Mouse (Mus musculus) lung, embryonic 14.5 days (tissue): ENCODE data around the gene Rpl31. TPM values are rescaled to one million over a fixed set of nuclear protein-coding genes. Genes with fewer than 3 reads are reported as not detected.

Experiments used
- ATAC-seq: fragments of 200-750 bp; cut with Nextera tagmentation; 2 replicates; pipeline ENCODE4 v1.8.0; 2017; ENCODE audit warnings: mild to moderate bottlenecking, moderate TSS enrichment, moderate library complexity; ENCODE audit not compliant: insufficient read depth
- DNase-seq: peaks from one replicate; pipeline ENCODE4 v3.0.0-alpha.2; 2015
- H3K27ac ChIP-seq: fragments of 300-500 bp; sonication (generic); 2 replicates; pipeline ENCODE4 v1.5.1; 2014; ENCODE audit warnings: low read depth, mild to moderate bottlenecking, moderate library complexity
- H3K27me3 ChIP-seq: fragments of 300-500 bp; sonication (generic); 2 replicates; pipeline ENCODE4 v1.6.1; 2014; ENCODE audit warnings: low read length, control low read depth; ENCODE audit not compliant: insufficient read depth
- H3K36me3 ChIP-seq: fragments of 300-500 bp; sonication (generic); 2 replicates; pipeline ENCODE4 v1.6.1; 2014; ENCODE audit warnings: control low read depth; ENCODE audit not compliant: insufficient read depth
- H3K4me1 ChIP-seq: fragments of 300-500 bp; sonication (generic); 2 replicates; pipeline ENCODE4 v1.6.1; 2014; ENCODE audit warnings: antibody characterized with exemption, control low read depth; ENCODE audit not compliant: insufficient read depth
- H3K4me2 ChIP-seq: fragments of 300-500 bp; sonication (generic); 2 replicates; pipeline ENCODE4 v1.6.1; 2014; ENCODE audit warnings: mild to moderate bottlenecking
- H3K4me3 ChIP-seq: fragments of 300-500 bp; sonication (generic); 2 replicates; pipeline ENCODE4 v1.5.1; 2014; ENCODE audit warnings: low read depth, low read length
- H3K9ac ChIP-seq: fragments of 300-500 bp; sonication (generic); 2 replicates; pipeline ENCODE4 v1.6.1; 2014
- H3K9me3 ChIP-seq: fragments of 300-500 bp; sonication (generic); 2 replicates; pipeline ENCODE4 v1.6.1; 2016; ENCODE audit warnings: low read depth, low read length, control low read depth
- CTCF ChIP-seq: IDR thresholded peaks from 2 replicates; pipeline ENCODE4 v1.5.1; 2016; ENCODE audit warnings: antibody characterized with exemption, low read depth
- WGBS: fragments of 180-500 bp; shearing (Covaris S2); extraction: QIAGEN DNeasy Blood & Tissue Kit; methylation state at CpG from one replicate; pipeline ENCODE4 v1.1.7; 2014; 5-methylcytosine and 5-hydroxymethylcytosine counted together
- polyA plus RNA-seq: library from polyadenylated mRNA; unstranded; fragments of >200 nt; fragmentation: Nextera tagmentation; extraction: Ambion mirVana; gene quantifications from 2 replicates; pipeline ENCODE4 v1.2.1, GENCODE M21; 2014

Gene Rpl31
- polyA plus RNA-seq, 1 experiment from 2014 or later = 719 TPM

GRCm38 (mm10) chr1:39341807-39342206 lies 25.8 kb upstream of the Rpl31 start:
- H3K27ac ChIP-seq = no peak overlapping the region
- no peak overlapping the region for H3K4me3 ChIP-seq
- no peaks in the 10 kb centered on the region for H3K27me3 ChIP-seq
- WGBS = 73% methylated on average over 4 of the region's 4 CpGs
- H3K9ac ChIP-seq = no peak overlapping the region
- ATAC-seq = no peak
- TF ChIP-seq CTCF = no peak
- H3K4me2 ChIP-seq = no peak overlapping the region
- no peaks in the 10 kb centered on the region for H3K9me3 ChIP-seq
- no peaks in the 10 kb centered on the region for H3K4me1 ChIP-seq
- no peaks in the 10 kb centered on the region for H3K36me3 ChIP-seq
- no peak for DNase-seq

- H3K27me3 ChIP-seq = no peaks in the 10 kb centered on the region
- no peak overlapping the region for H3K4me2 ChIP-seq
- no peak overlapping the region for H3K9ac ChIP-seq
- ATAC-seq (no peak), DNase-seq (no peak)
- WGBS = 77% methylated on average over 5 of the region's 5 CpGs
- peak; percentile 14; the same call in 1 of the 2 replicates for TF ChIP-seq CTCF
- H3K27ac ChIP-seq = no peak overlapping the region
- H3K4me3 ChIP-seq = no peak overlapping the region
- H3K4me1 ChIP-seq = no peaks in the 10 kb centered on the region
- H3K9me3 ChIP-seq = no peaks in the 10 kb centered on the region
- no peaks in the 10 kb centered on the region for H3K36me3 ChIP-seq
These were observed 24.4 kb upstream of the Rpl31 start for GRCm38 (mm10) chr1:39343242-39343641.

- H3K4me3 ChIP-seq = no peak overlapping the region
- peak; percentile 66 for DNase-seq
These were observed 22.6 kb upstream of the Rpl31 start for GRCm38 (mm10) chr1:39344981-39345600.

GRCm38 (mm10) chr1:39349001-39349400 lies 18.6 kb upstream of the Rpl31 start:
- H3K36me3 ChIP-seq = no peaks in the 10 kb centered on the region
- no peak overlapping the region for H3K9ac ChIP-seq
- no peak overlapping the region for H3K4me3 ChIP-seq
- TF ChIP-seq CTCF = no peak
- H3K4me1 ChIP-seq = no peaks in the 10 kb centered on the region
- H3K27ac ChIP-seq = no peak overlapping the region
- ATAC-seq (no peak), DNase-seq (no peak)
- no peaks in the 10 kb centered on the region for H3K27me3 ChIP-seq
- 61% methylated on average over 1 of the region's 1 CpGs for WGBS
- no peaks in the 10 kb centered on the region for H3K9me3 ChIP-seq
- no peak overlapping the region for H3K4me2 ChIP-seq

More at GRCm38 (mm10) chr1:39344981-39345600, 22.6 kb upstream of the Rpl31 start:
- H3K9me3 ChIP-seq = no peaks in the 10 kb centered on the region
- H3K27ac ChIP-seq = no peak overlapping the region
- H3K27me3 ChIP-seq = no peaks in the 10 kb centered on the region
- 47% methylated on average over 21 of the region's 21 CpGs for WGBS
- H3K4me2 ChIP-seq = no peak overlapping the region
- peak; percentile 69 for TF ChIP-seq CTCF
- H3K9ac ChIP-seq = no peak overlapping the region
- no peak for ATAC-seq
- no peaks in the 10 kb centered on the region for H3K4me1 ChIP-seq
- no peaks in the 10 kb centered on the region for H3K36me3 ChIP-seq

GRCm38 (mm10) chr1:39349427-39349826 lies 18.2 kb upstream of the Rpl31 start:
- Histone ChIP-seq H3K4me1 (no peaks in the 10 kb centered on the region), H3K27ac (no peak overlapping the region), H3K9ac (no peak overlapping the region), H3K36me3 (no peaks in the 10 kb centered on the region), H3K4me3 (no peak overlapping the region), H3K9me3 (no peaks in the 10 kb centered on the region), H3K4me2 (no peak overlapping the region), H3K27me3 (no peaks in the 10 kb centered on the region)
- ATAC-seq (no peak), DNase-seq (no peak)
- TF ChIP-seq CTCF = no peak
- WGBS = 77% methylated on average over 7 of the region's 7 CpGs

- Histone ChIP-seq H3K9me3 (no peaks in the 10 kb centered on the region; the same call in 1 of the 2 replicates), H3K9ac (no peak overlapping the region), H3K27me3 (no peaks in the 10 kb centered on the region), H3K27ac (no peak overlapping the region), H3K4me1 (no peaks in the 10 kb centered on the region), H3K4me3 (no peak overlapping the region), H3K4me2 (peak overlapping the region; percentile 48), H3K36me3 (no peaks in the 10 kb centered on the region)
- WGBS = 23% methylated on average over 24 of the region's 24 CpGs
- DNase-seq (no peak), ATAC-seq (peak; percentile 40; the same call in 1 of the 2 replicates)
- peak; percentile 41 for TF ChIP-seq CTCF
These were observed 5.7 kb upstream of the Rpl31 start for GRCm38 (mm10) chr1:39361754-39362514.

- no peak for ATAC-seq
- DNase-seq = no peak
- Histone ChIP-seq H3K27ac (no peak overlapping the region), H3K36me3 (no peaks in the 10 kb centered on the region), H3K9me3 (no peaks in the 10 kb centered on the region; the same call in 1 of the 2 replicates), H3K9ac (no peak overlapping the region), H3K4me2 (no peak overlapping the region), H3K4me1 (no peaks in the 10 kb centered on the region), H3K4me3 (no peak overlapping the region), H3K27me3 (no peaks in the 10 kb centered on the region)
- TF ChIP-seq CTCF = no peak
- WGBS = 43% methylated on average over 7 of the region's 7 CpGs
These were observed 5.1 kb upstream of the Rpl31 start for GRCm38 (mm10) chr1:39362515-39362893.
